ENCODE assay signal across 7 mouse cellular contexts in genomic region chr6:83506258-83507167, GRCm38 (mm10). TPM values are rescaled to one million over a fixed set of nuclear protein-coding genes. Genes with fewer than 3 reads are reported as not detected.
DNase-seq lines count a peak whose midpoint lies in the region; ATAC-seq lines count a peak whose summit lies in the region.

Gene Dguok (minus strand): TSS chr6:83506969.

- H3K4me1 ChIP-seq in intestine, embryonic 16.5 days (ENCODE audit: control insufficient read depth, insufficient read depth, low read length), result peaks cover 6% of the 10 kb centered on the region; the same call in 1 of the 2 replicates
- peaks cover 4% of the 10 kb centered on the region for H3K4me1 ChIP-seq in midbrain, embryonic 11.5 days (ENCODE audit: control insufficient read depth, insufficient read depth, low read length)

- H3K27me3 ChIP-seq in intestine, embryonic 16.5 days (replicated peaks; ENCODE audit: control insufficient read depth, insufficient read depth, low read length), result no peaks in the 10 kb centered on the region
- H3K27me3 ChIP-seq in midbrain, embryonic 11.5 days (ENCODE audit: control insufficient read depth, insufficient read depth, low read length), result no peaks in the 10 kb centered on the region

- peak within 1 kb of the TSS; percentile 86 for H3K4me3 ChIP-seq in intestine, embryonic 16.5 days (ENCODE audit: low read length)
- H3K4me3 ChIP-seq in midbrain, embryonic 11.5 days (ENCODE audit: low read depth, low read length), result peak within 1 kb of the TSS; percentile 83

- under 1% methylated on average over 54 of the region's 54 CpGs for WGBS in intestine, embryonic 16.5 days
- WGBS in midbrain, embryonic 11.5 days, result under 1% methylated on average over 54 of the region's 54 CpGs

- H3K27ac ChIP-seq in intestine, embryonic 16.5 days (ENCODE audit: low read length), result peak within 1 kb of the TSS; percentile 98
- H3K27ac ChIP-seq in midbrain, embryonic 11.5 days (ENCODE audit: low read depth, low read length), result peak within 1 kb of the TSS; percentile 77

- peak; percentile 98 for DNase-seq in adrenal gland, adult 8-10 months
- peak; percentile 96 for DNase-seq in embryo, embryonic 9.5 days (ENCODE audit: extremely low spot score)
- DNase-seq in gastrocnemius, postnatal 4 days (ENCODE audit: low spot score in 2 of 2), result peak; percentile 88 to 96
- peak; percentile 98 for DNase-seq in left cerebral cortex, postnatal 36 days (ENCODE audit: low spot score in 2 of 2)
- DNase-seq in midbrain, embryonic 11.5 days (ENCODE audit: low spot score, missing footprints), result peak; percentile 99
- DNase-seq in skeletal muscle tissue, adult 2 months (ENCODE audit: low read depth, low spot score), result peak; percentile 99

- ATAC-seq in intestine, embryonic 16.5 days, result peak; percentile 98
- ATAC-seq in midbrain, embryonic 11.5 days (ENCODE audit: low FRiP score), result peak; percentile 100

- intact Hi-C loops in left cerebral cortex, postnatal 36 days (cut with DNase I), result loop anchor here (1.0 to 5.0 kb wide), 4 partner anchors 36 to 66 kb away; partner anchors contain the start of genes Stambp and Tet3

- H3K36me3 ChIP-seq in intestine, embryonic 16.5 days (ENCODE audit: control insufficient read depth, insufficient read depth, low read length), result no peaks in the 10 kb centered on the region
- H3K36me3 ChIP-seq in midbrain, embryonic 11.5 days (ENCODE audit: control insufficient read depth, insufficient read depth, low read length), result no peaks in the 10 kb centered on the region

- peak within 1 kb of the TSS; percentile 80 for H3K4me2 ChIP-seq in intestine, embryonic 16.5 days (ENCODE audit: low read depth, low read length)
- peak within 1 kb of the TSS; percentile 76 for H3K4me2 ChIP-seq in midbrain, embryonic 11.5 days

- H3K9me3 ChIP-seq in intestine, embryonic 16.5 days (ENCODE audit: control insufficient read depth, low read length), result no peaks in the 10 kb centered on the region
- H3K9me3 ChIP-seq in midbrain, embryonic 11.5 days (ENCODE audit: control insufficient read depth, low read length), result no peaks in the 10 kb centered on the region

- peak within 1 kb of the TSS; percentile 93 for H3K9ac ChIP-seq in intestine, embryonic 16.5 days (ENCODE audit: low read depth, low read length)
- peak within 1 kb of the TSS; percentile 87 for H3K9ac ChIP-seq in midbrain, embryonic 11.5 days (ENCODE audit: low read length)

RNA-seq across cellular contexts. Expression of gene Dguok, which starts in this region (rescaled TPM):
- total RNA-seq in adrenal gland, adult 8-10 months (2022), result 10 to 100 TPM; 46.1 to 62.6 (median 54.7) TPM
- total RNA-seq in gastrocnemius, postnatal 4 days (2021), result 10 to 100 TPM; 24.5 to 30.2 TPM
- 68.5 and 72.4 TPM in 2 replicates for polyA plus RNA-seq in intestine, embryonic 16.5 days (2015; fragmentation: Nextera tagmentation; extraction: Ambion mirVana)
- 10 to 100 TPM; 19.8 to 29.9 TPM for total RNA-seq in left cerebral cortex, postnatal 36 days (2021)
- 50.5 and 57.3 TPM in 2 replicates for polyA plus RNA-seq in midbrain, embryonic 11.5 days (2014; fragmentation: Nextera tagmentation; extraction: Ambion mirVana)

Comparison
In these comparisons a context has a peak if more than half of its experiments do, and no peak if none do; other contexts are left out.
1. Peak in every context shown above with its lines: DNase-seq, ATAC-seq, H3K4me3 ChIP-seq and H3K27ac ChIP-seq.